Mouse (Mus musculus) heart, adult 8-10 months (tissue): Measurements from ENCODE around the gene Mettl26. TPM values are rescaled to one million over a fixed set of nuclear protein-coding genes. Genes with fewer than 3 reads are reported as not detected.
"Not testable (repeated sequence)": the region's sequence is repeated elsewhere in the genome, so short reads cannot be mapped to it uniquely, and the experiment has no call there.

Source experiments
- DNase-seq: peaks from one replicate; pipeline ENCODE4 v3.0.0; 2022; ENCODE audit warnings: low spot score
- total RNA-seq, 4 experiments: library from RNA; stranded (reverse); gene quantifications; 2 replicates each; pipeline ENCODE4 v1.2.4; 2022

Mettl26 gene
- total RNA-seq, 4 experiments from 2014 or later, result 13.6 to 16.8 (median 14.5) TPM

- peak; percentile 86 for DNase-seq
Observed at GRCm38 (mm10) chr17:25868601-25869191, 6.2 kb upstream of the Mettl26 start, which contains the start of gene Mcrip2. Gene Mcrip2, minus strand, starts transcription at chr17:25868764.

GRCm38 (mm10) chr17:25869498-25869897, 5.4 kb upstream of the Mettl26 start:
- no peak for DNase-seq

- DNase-seq, result no peak
Observed at GRCm38 (mm10) chr17:25869954-25870353, 4.9 kb upstream of the Mettl26 start.

GRCm38 (mm10) chr17:25871566-25871965, 3.3 kb upstream of the Mettl26 start:
- not testable (repeated sequence) for DNase-seq

- DNase-seq, result no peak
Observed at GRCm38 (mm10) chr17:25872676-25873075, 2.2 kb upstream of the Mettl26 start.

GRCm38 (mm10) chr17:25873405-25874147, 1.3 kb upstream of the Mettl26 start:
- DNase-seq, result no peak

GRCm38 (mm10) chr17:25874148-25874720, 640 bp upstream of the Mettl26 start:
- DNase-seq, result no peak

GRCm38 (mm10) chr17:25875171-25876136, 580 bp downstream of the Mettl26 start:
- DNase-seq, result peak; percentile 88

- no peak for DNase-seq
Observed at GRCm38 (mm10) chr17:25876347-25876915, 1.6 kb downstream of the Mettl26 start.

GRCm38 (mm10) chr17:25877025-25877424, 2.2 kb downstream of the Mettl26 start:
- no peak for DNase-seq

- no peak for DNase-seq
Observed at GRCm38 (mm10) chr17:25877741-25878610, 3.1 kb downstream of the Mettl26 start.

- DNase-seq, result no peak
Observed at GRCm38 (mm10) chr17:25878611-25879180, 3.8 kb downstream of the Mettl26 start.

- DNase-seq, result no peak
Observed at GRCm38 (mm10) chr17:25879261-25879660, 4.4 kb downstream of the Mettl26 start.

- no peak for DNase-seq
Observed at GRCm38 (mm10) chr17:25879750-25880149, 4.9 kb downstream of the Mettl26 start.

GRCm38 (mm10) chr17:25880196-25880910, 5.5 kb downstream of the Mettl26 start, which contains the start of gene Wfikkn1:
Gene Wfikkn1, minus strand, starts transcription at chr17:25880858.
- DNase-seq, result no peak

GRCm38 (mm10) chr17:25880913-25881641, 6.2 kb downstream of the Mettl26 start:
- no peak for DNase-seq

- DNase-seq, result no peak
Observed at GRCm38 (mm10) chr17:25881691-25882090, 6.8 kb downstream of the Mettl26 start.

- DNase-seq, result no peak
Observed at GRCm38 (mm10) chr17:25882306-25882705, 7.4 kb downstream of the Mettl26 start.
